Mouse (Mus musculus): ENCODE measurements around the gene Sigirr. TPM values are rescaled to one million over a fixed set of nuclear protein-coding genes. Genes with fewer than 3 reads are reported as not detected.

The Sigirr gene
- polyA plus RNA-seq, 1 experiment from 2014 or later: 2.8 TPM

- Histone ChIP-seq H3K9ac (ENCODE audit: low read length) (no peak overlapping the region), H3K4me3 (ENCODE audit: control insufficient read depth in 1 of 2, insufficient read depth in 1 of 2, low read depth in 1 of 2, low read length in 2 of 2) (no peak overlapping the region), H3K4me2 (ENCODE audit: low read length) (no peak overlapping the region), H3K36me3 (ENCODE audit: control insufficient read depth, insufficient read depth, low read length) (no peaks in the 10 kb centered on the region), H3K27me3 (ENCODE audit: control insufficient read depth, insufficient read depth, low read length) (peaks cover 62% of the 10 kb centered on the region), H3K4me1 (ENCODE audit: control insufficient read depth in 2 of 2, insufficient read depth in 2 of 2, low read length in 2 of 2) (peaks cover 2 to 8% of the 10 kb centered on the region in 2 experiments; a peak in 1 of 4 replicates), H3K27ac (replicated peaks in 1 of 2; ENCODE audit: control insufficient read depth in 1 of 2, insufficient read depth in 1 of 2, low read depth in 2 of 2, low read length in 2 of 2) (no peak overlapping the region), H3K9me3 (ENCODE audit: control insufficient read depth, low read length) (0 out of 2 replicates have a peak, but pooled peaks cover 2% of the 10 kb centered on the region)
- WGBS: 72% methylated on average over 2 of the region's 2 CpGs
- no peak for ATAC-seq (ENCODE audit: insufficient number of reproducible peaks, insufficient read depth, low FRiP score, low read depth)
These were observed 40.4 kb downstream of the Sigirr start for GRCm38 (mm10) chr7:141059929-141060328.

GRCm38 (mm10) chr7:141058601-141059341, 41.6 kb downstream of the Sigirr start:
- Histone ChIP-seq H3K4me3 (ENCODE audit: control insufficient read depth in 1 of 2, insufficient read depth in 1 of 2, low read depth in 1 of 2, low read length in 2 of 2) (no peak overlapping the region), H3K27ac (replicated peaks in 1 of 2; ENCODE audit: control insufficient read depth in 1 of 2, insufficient read depth in 1 of 2, low read depth in 2 of 2, low read length in 2 of 2) (no peak overlapping the region), H3K4me1 (ENCODE audit: control insufficient read depth in 2 of 2, insufficient read depth in 2 of 2, low read length in 2 of 2) (peaks cover 2 to 8% of the 10 kb centered on the region in 2 experiments; a peak in 1 of 4 replicates), H3K4me2 (ENCODE audit: low read length) (no peak overlapping the region), H3K27me3 (ENCODE audit: control insufficient read depth, insufficient read depth, low read length) (peaks cover 57% of the 10 kb centered on the region), H3K9me3 (ENCODE audit: control insufficient read depth, low read length) (0 out of 2 replicates have a peak, but pooled peaks cover 2% of the 10 kb centered on the region), H3K9ac (ENCODE audit: low read length) (no peak overlapping the region), H3K36me3 (ENCODE audit: control insufficient read depth, insufficient read depth, low read length) (no peaks in the 10 kb centered on the region)
- WGBS: 79% methylated on average over 14 of the region's 14 CpGs
- ATAC-seq (ENCODE audit: insufficient number of reproducible peaks, insufficient read depth, low FRiP score, low read depth): no peak

- Histone ChIP-seq H3K4me2 (ENCODE audit: low read length) (no peak overlapping the region), H3K36me3 (ENCODE audit: control insufficient read depth, insufficient read depth, low read length) (no peaks in the 10 kb centered on the region), H3K27me3 (ENCODE audit: control insufficient read depth, insufficient read depth, low read length) (peaks cover 48% of the 10 kb centered on the region), H3K9ac (ENCODE audit: low read length) (no peak overlapping the region), H3K4me1 (ENCODE audit: control insufficient read depth in 2 of 2, insufficient read depth in 2 of 2, low read length in 2 of 2) (peaks cover 2 to 8% of the 10 kb centered on the region in 2 experiments; a peak in 1 of 4 replicates), H3K4me3 (ENCODE audit: control insufficient read depth in 1 of 2, insufficient read depth in 1 of 2, low read depth in 1 of 2, low read length in 2 of 2) (no peak overlapping the region), H3K27ac (replicated peaks in 1 of 2; ENCODE audit: control insufficient read depth in 1 of 2, insufficient read depth in 1 of 2, low read depth in 2 of 2, low read length in 2 of 2) (no peak overlapping the region), H3K9me3 (ENCODE audit: control insufficient read depth, low read length) (0 out of 2 replicates have a peak, but pooled peaks cover 2% of the 10 kb centered on the region)
- WGBS: 80% methylated on average over 1 of the region's 1 CpGs
- no peak for ATAC-seq (ENCODE audit: insufficient number of reproducible peaks, insufficient read depth, low FRiP score, low read depth)
These were observed 42.8 kb downstream of the Sigirr start for GRCm38 (mm10) chr7:141057541-141057940.

GRCm38 (mm10) chr7:141056976-141057375, 43.4 kb downstream of the Sigirr start:
- peaks cover 2 to 8% of the 10 kb centered on the region in 2 experiments; a peak in 1 of 4 replicates for H3K4me1 ChIP-seq (ENCODE audit: control insufficient read depth in 2 of 2, insufficient read depth in 2 of 2, low read length in 2 of 2)
- no peak overlapping the region for H3K4me2 ChIP-seq (ENCODE audit: low read length)
- no peaks in the 10 kb centered on the region for H3K36me3 ChIP-seq (ENCODE audit: control insufficient read depth, insufficient read depth, low read length)
- H3K4me3 ChIP-seq (ENCODE audit: control insufficient read depth in 1 of 2, insufficient read depth in 1 of 2, low read depth in 1 of 2, low read length in 2 of 2): no peak overlapping the region
- H3K27ac ChIP-seq (replicated peaks in 1 of 2; ENCODE audit: control insufficient read depth in 1 of 2, insufficient read depth in 1 of 2, low read depth in 2 of 2, low read length in 2 of 2): no peak overlapping the region
- no peak for ATAC-seq (ENCODE audit: insufficient number of reproducible peaks, insufficient read depth, low FRiP score, low read depth)
- H3K27me3 ChIP-seq (ENCODE audit: control insufficient read depth, insufficient read depth, low read length): peaks cover 42% of the 10 kb centered on the region
- no peak overlapping the region for H3K9ac ChIP-seq (ENCODE audit: low read length)
- 0 out of 2 replicates have a peak, but pooled peaks cover 2% of the 10 kb centered on the region for H3K9me3 ChIP-seq (ENCODE audit: control insufficient read depth, low read length)
- 79% methylated on average over 6 of the region's 6 CpGs for WGBS

GRCm38 (mm10) chr7:141055785-141056184, 44.6 kb downstream of the Sigirr start:
- Histone ChIP-seq H3K4me3 (ENCODE audit: control insufficient read depth in 1 of 2, insufficient read depth in 1 of 2, low read depth in 1 of 2, low read length in 2 of 2) (no peak overlapping the region), H3K9ac (ENCODE audit: low read length) (no peak overlapping the region), H3K4me1 (ENCODE audit: control insufficient read depth in 2 of 2, insufficient read depth in 2 of 2, low read length in 2 of 2) (0 out of 4 replicates have a peak, but pooled peaks cover 2 to 5% of the 10 kb centered on the region in 2 experiments), H3K36me3 (ENCODE audit: control insufficient read depth, insufficient read depth, low read length) (no peaks in the 10 kb centered on the region), H3K9me3 (ENCODE audit: control insufficient read depth, low read length) (0 out of 2 replicates have a peak, but pooled peaks cover 2% of the 10 kb centered on the region), H3K4me2 (ENCODE audit: low read length) (no peak overlapping the region), H3K27me3 (ENCODE audit: control insufficient read depth, insufficient read depth, low read length) (peaks cover 30% of the 10 kb centered on the region), H3K27ac (replicated peaks in 1 of 2; ENCODE audit: control insufficient read depth in 1 of 2, insufficient read depth in 1 of 2, low read depth in 2 of 2, low read length in 2 of 2) (no peak overlapping the region)
- no peak for ATAC-seq (ENCODE audit: insufficient number of reproducible peaks, insufficient read depth, low FRiP score, low read depth)
- 73% methylated on average over 4 of the region's 4 CpGs for WGBS

GRCm38 (mm10) chr7:141052421-141052820, 48.0 kb downstream of the Sigirr start:
- no peak for ATAC-seq (ENCODE audit: insufficient number of reproducible peaks, insufficient read depth, low FRiP score, low read depth)
- Histone ChIP-seq H3K9ac (ENCODE audit: low read length) (no peak overlapping the region), H3K36me3 (ENCODE audit: control insufficient read depth, insufficient read depth, low read length) (no peaks in the 10 kb centered on the region), H3K4me3 (ENCODE audit: control insufficient read depth in 1 of 2, insufficient read depth in 1 of 2, low read depth in 1 of 2, low read length in 2 of 2) (no peak overlapping the region), H3K27me3 (ENCODE audit: control insufficient read depth, insufficient read depth, low read length) (no peaks in the 10 kb centered on the region; the same call in 1 of the 2 replicates), H3K27ac (replicated peaks in 1 of 2; ENCODE audit: control insufficient read depth in 1 of 2, insufficient read depth in 1 of 2, low read depth in 2 of 2, low read length in 2 of 2) (no peak overlapping the region), H3K4me1 (ENCODE audit: control insufficient read depth in 2 of 2, insufficient read depth in 2 of 2, low read length in 2 of 2) (peaks cover under 1 to 6% of the 10 kb centered on the region in 2 experiments; a peak in 3 of 4 replicates), H3K9me3 (ENCODE audit: control insufficient read depth, low read length) (0 out of 2 replicates have a peak, but pooled peaks cover 2% of the 10 kb centered on the region), H3K4me2 (ENCODE audit: low read length) (no peak overlapping the region)
- 72% methylated on average over 2 of the region's 2 CpGs for WGBS

- Histone ChIP-seq H3K27me3 (ENCODE audit: control insufficient read depth, insufficient read depth, low read length) (no peaks in the 10 kb centered on the region; the same call in 1 of the 2 replicates), H3K36me3 (ENCODE audit: control insufficient read depth, insufficient read depth, low read length) (no peaks in the 10 kb centered on the region), H3K9me3 (ENCODE audit: control insufficient read depth, low read length) (0 out of 2 replicates have a peak, but pooled peaks cover 2% of the 10 kb centered on the region), H3K4me1 (ENCODE audit: control insufficient read depth in 2 of 2, insufficient read depth in 2 of 2, low read length in 2 of 2) (peaks cover 4 to 8% of the 10 kb centered on the region in 2 experiments; a peak in 3 of 4 replicates), H3K4me2 (ENCODE audit: low read length) (no peak overlapping the region), H3K4me3 (ENCODE audit: control insufficient read depth in 1 of 2, insufficient read depth in 1 of 2, low read depth in 1 of 2, low read length in 2 of 2) (no peak overlapping the region), H3K9ac (ENCODE audit: low read length) (no peak overlapping the region), H3K27ac (replicated peaks in 1 of 2; ENCODE audit: control insufficient read depth in 1 of 2, insufficient read depth in 1 of 2, low read depth in 2 of 2, low read length in 2 of 2) (no peak overlapping the region)
- ATAC-seq (ENCODE audit: insufficient number of reproducible peaks, insufficient read depth, low FRiP score, low read depth): no peak
- 88% methylated on average over 4 of the region's 4 CpGs for WGBS
These were observed 48.4 kb downstream of the Sigirr start for GRCm38 (mm10) chr7:141052016-141052415.
